Mouse (Mus musculus) hindbrain, embryonic 15.5 days (tissue): ENCODE data around the gene Pbrm1. TPM values are rescaled to one million over a fixed set of nuclear protein-coding genes. Genes with fewer than 3 reads are reported as not detected.

Experiments
- ATAC-seq: fragments of 200-750 bp; cut with Nextera tagmentation; 2 replicates; pipeline ENCODE4 v1.8.0; 2017; ENCODE audit warnings: low read depth, moderate number of reproducible peaks, moderate TSS enrichment; ENCODE audit not compliant: low FRiP score
- H3K27ac ChIP-seq: fragments of 300-500 bp; sonication (generic); replicated peaks from 2 replicates; pipeline ENCODE4 v1.5.1; 2015; ENCODE audit warnings: mild to moderate bottlenecking, inconsistent platforms
- H3K27me3 ChIP-seq: fragments of 300-500 bp; sonication (generic); 2 replicates; pipeline ENCODE4 v1.6.1; 2015; ENCODE audit warnings: control low read depth, inconsistent platforms
- H3K36me3 ChIP-seq: fragments of 300-500 bp; sonication (generic); 2 replicates; pipeline ENCODE4 v1.6.1; 2015; ENCODE audit warnings: control low read depth, inconsistent platforms
- H3K4me1 ChIP-seq: fragments of 300-500 bp; sonication (generic); replicated peaks from 2 replicates; pipeline ENCODE4 v1.6.1; 2015; ENCODE audit warnings: control low read depth, inconsistent platforms
- H3K4me2 ChIP-seq: fragments of 300-500 bp; sonication (generic); 2 replicates; pipeline ENCODE4 v1.6.1; 2015; ENCODE audit warnings: moderate library complexity, mild to moderate bottlenecking, inconsistent platforms
- H3K4me3 ChIP-seq: fragments of 300-500 bp; sonication (generic); 2 replicates; pipeline ENCODE4 v1.5.1; 2015; ENCODE audit warnings: mild to moderate bottlenecking, inconsistent platforms
- H3K9ac ChIP-seq: fragments of 300-500 bp; sonication (generic); 2 replicates; pipeline ENCODE4 v1.6.1; 2015; ENCODE audit warnings: inconsistent platforms
- H3K9me3 ChIP-seq: fragments of 300-500 bp; sonication (generic); 2 replicates; pipeline ENCODE4 v1.6.1; 2016; ENCODE audit warnings: control low read depth, inconsistent platforms
- WGBS: fragments of 180-500 bp; shearing (Covaris S2); methylation state at CpG from one replicate; pipeline ENCODE4 v1.1.7; 2015; 5-methylcytosine and 5-hydroxymethylcytosine counted together
- polyA plus RNA-seq: library from polyadenylated mRNA; unstranded; fragments of >200 nt; fragmentation: Nextera tagmentation; extraction: Ambion mirVana; gene quantifications from 2 replicates; pipeline ENCODE4 v1.2.1, GENCODE M21; 2015

The Pbrm1 gene
- polyA plus RNA-seq, 1 experiment from 2014 or later: 117 TPM

DNA sequence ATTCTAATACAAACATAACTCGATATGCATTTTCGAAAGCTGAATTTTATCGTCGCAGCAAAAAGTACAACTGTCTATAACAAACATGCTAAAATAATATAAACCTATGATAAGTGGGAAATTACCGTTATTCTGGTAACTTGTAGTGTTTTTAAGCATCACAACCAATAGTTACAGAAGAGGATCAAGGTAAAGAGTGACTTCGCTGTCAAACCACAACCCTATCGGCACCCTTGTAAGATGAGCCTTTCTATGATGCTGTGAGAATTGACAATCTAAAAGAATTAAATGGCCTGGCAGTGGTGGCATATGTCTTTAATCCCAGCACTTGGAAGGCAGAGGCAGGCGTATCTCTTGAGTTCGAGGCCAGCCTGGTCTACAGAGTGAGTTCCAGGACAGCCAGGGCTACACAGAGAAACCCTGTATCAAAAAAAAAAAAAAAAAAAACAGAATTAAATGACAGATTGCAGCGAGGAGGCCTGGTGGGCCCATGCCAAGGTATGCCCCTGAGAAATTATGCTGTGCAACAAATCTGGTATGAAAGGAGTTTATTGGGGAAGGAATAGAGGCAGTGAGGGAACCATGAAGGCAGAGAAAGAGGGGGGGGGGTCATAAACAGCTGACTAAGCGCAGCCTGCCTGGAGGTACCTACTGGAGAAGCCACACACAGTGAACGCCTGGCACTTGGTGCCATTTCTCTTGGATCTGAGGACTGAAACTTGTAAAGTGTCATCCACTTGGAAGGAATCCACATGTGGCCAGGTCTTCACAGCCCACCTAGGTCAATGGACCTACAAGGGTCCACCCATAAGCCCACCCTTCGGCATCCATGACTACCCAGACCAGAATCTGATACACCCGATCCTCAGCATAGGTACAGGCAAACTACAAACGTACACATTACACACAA lies 110.6 kb downstream of the Pbrm1 start:
- Histone ChIP-seq H3K4me3 (peak overlapping the region; percentile 71), H3K27ac (peak overlapping the region; percentile 87), H3K4me1 (peaks cover 75% of the 10 kb centered on the region), H3K9me3 (no peaks in the 10 kb centered on the region), H3K27me3 (no peaks in the 10 kb centered on the region), H3K36me3 (no peaks in the 10 kb centered on the region), H3K4me2 (peak overlapping the region; percentile 95), H3K9ac (peak overlapping the region; percentile 28; the same call in 1 of the 2 replicates)
- WGBS: 63% methylated on average over 15 of the region's 15 CpGs
- ATAC-seq: no peak

DNA sequence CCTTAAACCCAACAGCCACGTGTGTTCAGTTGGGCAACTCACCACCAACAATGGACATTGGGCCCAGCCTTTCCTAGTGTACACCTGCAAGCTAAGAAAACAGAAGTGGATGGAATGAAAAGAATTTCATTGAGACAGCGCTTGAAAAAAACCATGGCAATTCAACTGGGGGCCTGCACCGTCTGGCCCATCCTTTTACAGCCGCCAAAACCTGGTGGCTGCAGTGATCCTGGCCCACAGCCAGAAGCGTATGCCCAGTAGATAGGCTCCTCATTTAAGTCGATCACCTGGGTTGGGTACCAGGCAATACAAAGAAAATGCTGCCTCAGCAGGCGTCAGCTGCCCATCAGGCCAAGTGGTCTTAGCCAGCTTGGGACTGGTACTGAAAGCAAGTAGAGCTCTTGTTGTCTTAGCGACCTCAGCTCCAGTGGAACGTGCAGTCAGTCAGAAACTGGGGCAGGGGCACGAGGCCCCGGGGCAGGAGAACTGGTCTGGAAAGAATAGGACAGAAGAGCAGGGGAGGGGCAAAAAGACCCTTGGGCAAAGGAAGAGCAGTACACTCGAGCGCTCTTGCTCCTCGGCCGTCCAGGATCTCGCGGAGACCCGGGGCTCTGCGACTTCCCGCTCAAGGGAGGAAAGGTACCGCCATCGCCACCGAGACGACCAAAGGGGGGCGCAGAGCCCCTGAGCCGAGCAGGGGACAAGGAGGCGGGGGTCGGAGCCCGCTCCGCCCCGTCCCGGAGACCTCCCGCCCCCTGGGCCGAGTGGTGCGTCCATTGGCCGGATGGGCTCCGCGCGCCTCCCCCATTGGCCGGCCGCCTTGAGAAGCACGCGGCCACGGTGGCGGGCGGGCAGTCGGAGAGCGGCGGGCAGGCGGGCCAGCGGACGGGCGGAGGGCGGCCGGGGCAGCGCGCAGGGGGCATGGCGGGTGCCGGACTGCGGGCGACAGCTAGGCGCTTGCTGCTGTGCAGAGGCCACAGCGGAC lies 111.6 kb downstream of the Pbrm1 start, which contains the start of gene Nt5dc2:
Gene Nt5dc2, plus strand, starts transcription at position 818 of the 985 bp plus-strand sequence.
- Histone ChIP-seq H3K4me2 (peak within 1 kb of the TSS; percentile 69), H3K4me1 (peaks cover 75% of the 10 kb centered on the region), H3K27ac (peak within 1 kb of the TSS; percentile 87), H3K4me3 (peak within 1 kb of the TSS; percentile 81), H3K9ac (peak within 1 kb of the TSS; percentile 77), H3K27me3 (no peaks in the 10 kb centered on the region), H3K36me3 (peaks cover 3% of the 10 kb centered on the region; the same call in 1 of the 2 replicates), H3K9me3 (no peaks in the 10 kb centered on the region)
- peak; percentile 81 for ATAC-seq
- WGBS: 4% methylated on average over 56 of the region's 63 CpGs

DNA sequence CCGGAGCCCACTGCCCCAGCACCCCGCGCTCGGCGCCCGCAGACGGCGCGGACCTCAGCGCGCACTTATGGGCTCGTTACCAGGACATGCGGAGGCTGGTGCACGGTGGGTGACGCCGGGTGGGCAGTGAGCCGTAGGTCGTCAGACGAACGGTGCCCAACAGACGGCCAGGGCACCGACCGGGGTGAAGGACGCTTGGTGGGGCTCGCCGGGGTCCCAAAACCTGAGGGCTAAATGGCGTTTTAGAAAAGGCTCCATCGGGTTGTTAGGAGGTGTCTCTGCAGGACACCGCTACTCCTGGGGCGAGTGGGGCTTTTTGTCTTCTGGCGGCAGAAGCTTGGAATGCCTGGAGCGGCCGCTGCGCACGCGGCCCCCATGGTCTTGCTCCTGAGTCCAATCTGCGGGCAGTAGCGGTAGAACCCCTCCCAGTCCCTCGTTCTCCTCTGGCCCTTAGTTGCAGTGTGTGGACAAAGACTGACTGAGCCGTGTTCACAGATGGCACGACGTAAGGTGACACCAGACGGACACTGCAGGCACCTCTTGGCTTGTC lies 112.4 kb downstream of the Pbrm1 start:
- Histone ChIP-seq H3K4me3 (peak overlapping the region; percentile 81), H3K9ac (peak overlapping the region; percentile 77), H3K9me3 (no peaks in the 10 kb centered on the region), H3K4me1 (peaks cover 70% of the 10 kb centered on the region), H3K27me3 (no peaks in the 10 kb centered on the region), H3K4me2 (peak overlapping the region; percentile 69), H3K27ac (peak overlapping the region; percentile 87), H3K36me3 (peaks cover 11% of the 10 kb centered on the region; the same call in 1 of the 2 replicates)
- peak; percentile 4; the same call in 1 of the 2 replicates for ATAC-seq
- under 1% methylated on average over 41 of the region's 43 CpGs for WGBS

DNA sequence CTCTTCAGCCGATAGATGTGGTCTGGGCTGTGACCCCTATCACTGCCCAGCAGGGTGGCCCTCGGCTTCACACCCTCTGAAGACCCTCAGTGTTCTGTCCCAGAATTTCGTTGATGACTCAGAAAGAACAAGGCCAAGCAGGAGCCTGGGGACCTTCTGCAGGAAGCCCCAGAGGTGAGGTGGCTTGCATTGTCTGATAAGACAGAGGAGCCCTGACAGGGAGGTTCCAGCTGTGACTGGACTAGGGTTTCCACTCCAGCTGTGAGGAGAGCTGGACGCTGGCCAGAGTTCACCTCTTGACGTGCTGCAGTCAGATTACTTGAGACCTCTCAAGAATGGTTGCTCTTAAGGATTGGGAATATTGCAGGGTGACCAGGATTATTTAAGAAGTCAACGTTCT lies 113.1 kb downstream of the Pbrm1 start:
- WGBS: 14% methylated on average over 6 of the region's 6 CpGs
- Histone ChIP-seq H3K27ac (no peak overlapping the region), H3K4me2 (peak overlapping the region; percentile 69), H3K27me3 (no peaks in the 10 kb centered on the region), H3K4me1 (peaks cover 63% of the 10 kb centered on the region), H3K4me3 (peak overlapping the region; percentile 81), H3K9ac (peak overlapping the region; percentile 77; the same call in 1 of the 2 replicates), H3K9me3 (no peaks in the 10 kb centered on the region), H3K36me3 (peaks cover 16% of the 10 kb centered on the region)
- ATAC-seq: no peak

DNA sequence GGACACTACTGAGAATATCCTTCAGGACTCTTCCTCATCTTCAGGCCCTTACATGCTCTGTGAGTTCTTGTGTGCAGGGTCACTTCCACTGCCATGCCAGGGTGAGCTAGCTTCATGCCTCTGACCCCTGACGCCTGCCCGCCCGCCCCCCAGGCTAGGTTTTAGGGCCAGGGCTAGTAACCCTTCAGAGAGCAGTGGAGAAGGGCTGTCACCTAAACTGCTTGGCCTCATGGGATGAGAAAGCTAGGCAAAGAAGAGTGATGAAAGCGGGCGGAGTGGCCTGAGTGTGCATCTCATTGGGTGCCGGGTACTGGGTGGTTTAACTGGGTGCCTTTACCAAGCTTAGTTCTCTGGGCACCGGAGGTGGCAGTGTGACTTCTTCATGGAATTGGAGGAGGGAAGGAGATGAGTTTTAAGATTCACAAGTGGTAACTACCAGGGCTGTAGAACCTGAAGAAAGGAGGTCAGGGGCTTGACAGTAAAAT lies 113.6 kb downstream of the Pbrm1 start:
- Histone ChIP-seq H3K4me2 (peak overlapping the region; percentile 69), H3K9ac (no peak overlapping the region), H3K36me3 (peaks cover 21% of the 10 kb centered on the region), H3K9me3 (no peaks in the 10 kb centered on the region), H3K4me3 (peak overlapping the region; percentile 81; the same call in 1 of the 2 replicates), H3K27ac (no peak overlapping the region), H3K27me3 (no peaks in the 10 kb centered on the region), H3K4me1 (peaks cover 59% of the 10 kb centered on the region)
- 84% methylated on average over 7 of the region's 7 CpGs for WGBS
- ATAC-seq: no peak

DNA sequence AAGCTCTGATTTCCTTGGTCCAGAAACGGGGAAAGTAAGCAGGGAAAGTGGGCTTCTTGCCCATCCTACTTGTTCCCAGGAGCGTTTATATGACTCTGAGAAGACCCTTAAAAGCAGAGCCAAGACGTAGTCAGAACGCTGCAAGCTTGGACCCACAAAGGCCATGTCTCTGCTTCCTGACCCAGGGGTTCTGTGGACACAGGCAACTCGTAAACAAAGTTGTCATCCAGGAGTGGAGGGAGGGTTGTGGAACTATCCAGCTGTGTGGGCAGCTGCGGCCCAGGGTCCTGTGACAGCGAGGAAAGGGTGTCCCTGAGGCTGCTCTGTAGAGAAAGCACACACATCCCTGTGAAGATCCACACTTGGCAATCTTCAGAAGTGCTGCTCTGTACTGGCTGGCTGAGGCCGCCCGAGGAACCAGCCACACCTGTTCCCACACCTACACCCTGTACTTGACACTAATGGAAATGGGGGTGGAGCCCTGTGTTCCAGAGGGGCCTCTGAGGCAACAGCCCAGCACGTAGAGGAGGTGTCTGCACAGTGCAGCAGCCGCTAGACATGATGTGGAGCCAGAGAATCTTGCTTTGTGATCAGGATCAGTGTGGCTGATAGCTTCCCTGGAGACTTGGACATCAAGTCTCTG lies 114.2 kb downstream of the Pbrm1 start:
- Histone ChIP-seq H3K4me3 (no peak overlapping the region), H3K9me3 (no peaks in the 10 kb centered on the region), H3K36me3 (peaks cover 21% of the 10 kb centered on the region), H3K4me2 (peak overlapping the region; percentile 69), H3K27ac (peak overlapping the region; percentile 31; the same call in 1 of the 2 replicates), H3K4me1 (peaks cover 60% of the 10 kb centered on the region), H3K27me3 (no peaks in the 10 kb centered on the region), H3K9ac (no peak overlapping the region)
- WGBS: 69% methylated on average over 11 of the region's 11 CpGs
- no peak for ATAC-seq

DNA sequence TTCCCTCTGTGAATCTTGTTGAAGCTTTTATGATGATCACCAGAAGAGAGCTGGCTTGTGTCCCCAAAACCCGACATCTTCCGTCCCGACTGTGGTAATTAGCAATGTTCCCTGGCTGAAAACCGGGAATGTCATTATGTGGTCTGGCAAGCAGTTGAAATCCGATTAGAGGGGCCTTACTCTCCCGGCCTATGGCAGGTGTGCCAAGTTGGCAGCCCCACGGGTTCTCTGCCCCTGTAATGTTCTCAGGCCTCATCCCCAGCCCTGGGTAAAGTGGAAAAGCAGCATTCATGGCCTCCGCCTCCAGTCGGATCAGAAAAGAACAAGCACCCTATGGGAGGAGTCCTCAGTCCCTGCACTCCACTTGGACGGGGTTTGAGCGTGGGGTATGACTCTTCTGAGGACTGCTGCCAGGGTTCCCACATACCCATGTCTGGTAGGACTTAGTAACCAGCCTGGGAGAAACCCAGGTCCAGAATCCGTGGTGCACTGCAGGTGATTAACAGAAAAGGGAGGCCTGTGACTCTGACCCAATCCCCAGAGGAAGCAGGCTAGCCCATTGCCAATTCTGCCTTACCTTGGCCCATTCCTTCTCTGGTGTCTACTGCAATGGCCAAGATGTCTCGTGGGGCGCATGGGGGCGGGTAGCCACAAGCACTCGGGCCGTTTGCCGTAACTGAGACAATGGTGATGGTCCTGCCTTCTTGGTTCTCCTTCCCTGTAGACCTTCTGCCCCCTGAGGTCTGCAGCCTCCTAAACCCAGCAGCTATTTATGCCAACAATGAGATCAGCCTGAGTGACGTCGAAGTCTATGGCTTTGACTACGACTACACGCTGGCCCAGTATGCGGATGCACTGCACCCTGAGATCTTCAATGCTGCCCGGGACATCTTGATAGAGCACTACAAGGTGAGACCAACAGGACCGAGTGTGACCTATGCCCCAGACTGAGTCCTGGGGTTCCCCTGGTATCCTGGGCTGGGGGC lies 115.4 kb downstream of the Pbrm1 start:
- no peak overlapping the region for H3K4me2 ChIP-seq
- peaks cover 30% of the 10 kb centered on the region for H3K36me3 ChIP-seq
- ATAC-seq: no peak

DNA sequence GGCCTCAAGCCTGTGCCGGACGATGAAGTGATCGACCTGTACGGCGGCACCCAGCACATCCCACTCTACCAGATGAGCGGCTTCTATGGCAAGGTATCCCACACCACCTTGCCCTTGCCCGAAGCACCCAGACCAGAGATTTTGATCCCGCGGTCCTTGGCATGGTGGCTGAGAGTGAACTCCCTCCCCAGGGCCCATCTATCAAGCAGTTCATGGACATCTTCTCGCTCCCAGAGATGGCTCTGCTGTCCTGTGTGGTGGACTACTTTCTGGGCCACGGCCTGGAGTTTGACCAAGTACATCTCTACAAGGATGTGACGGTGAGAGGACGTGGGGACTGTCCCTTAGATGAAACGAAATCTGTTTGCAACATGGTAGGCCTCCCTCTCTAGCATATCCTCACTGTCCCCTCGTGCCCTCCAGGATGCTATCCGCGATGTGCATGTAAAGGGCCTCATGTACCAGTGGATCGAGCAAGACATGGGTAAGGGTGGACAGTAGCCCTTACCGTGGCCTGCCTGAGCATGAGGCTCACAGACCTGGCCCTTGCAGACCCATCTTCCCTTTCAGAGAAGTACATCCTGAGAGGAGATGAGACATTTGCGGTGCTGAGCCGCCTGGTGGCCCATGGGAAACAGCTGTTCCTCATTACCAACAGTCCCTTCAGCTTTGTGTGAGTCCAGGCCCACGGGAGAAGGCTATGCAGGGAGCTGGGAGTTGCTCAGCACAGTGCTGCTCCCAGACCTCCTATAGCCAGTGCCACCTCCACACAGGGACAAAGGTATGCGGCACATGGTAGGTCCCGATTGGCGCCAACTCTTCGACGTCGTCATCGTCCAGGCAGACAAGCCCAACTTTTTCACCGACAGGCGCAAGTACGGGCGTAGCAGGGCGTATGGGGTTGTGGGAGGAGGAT lies 116.8 kb downstream of the Pbrm1 start:
- H3K9me3 ChIP-seq: no peaks in the 10 kb centered on the region
- no peaks in the 10 kb centered on the region for H3K27me3 ChIP-seq
- no peak overlapping the region for H3K4me3 ChIP-seq
- H3K36me3 ChIP-seq: peaks cover 30% of the 10 kb centered on the region
- 95% methylated on average over 34 of the region's 34 CpGs for WGBS
- no peak overlapping the region for H3K9ac ChIP-seq
- no peak overlapping the region for H3K4me2 ChIP-seq
- no peak overlapping the region for H3K27ac ChIP-seq
- ATAC-seq: no peak
- peaks cover 42% of the 10 kb centered on the region for H3K4me1 ChIP-seq

More for the DNA sequence above, 115.4 kb downstream of the Pbrm1 start:
- Histone ChIP-seq H3K9ac (no peak overlapping the region), H3K4me1 (peaks cover 54% of the 10 kb centered on the region), H3K9me3 (no peaks in the 10 kb centered on the region), H3K27ac (peak overlapping the region; percentile 31; the same call in 1 of the 2 replicates), H3K4me3 (no peak overlapping the region), H3K27me3 (no peaks in the 10 kb centered on the region)
- 76% methylated on average over 25 of the region's 25 CpGs for WGBS

DNA sequence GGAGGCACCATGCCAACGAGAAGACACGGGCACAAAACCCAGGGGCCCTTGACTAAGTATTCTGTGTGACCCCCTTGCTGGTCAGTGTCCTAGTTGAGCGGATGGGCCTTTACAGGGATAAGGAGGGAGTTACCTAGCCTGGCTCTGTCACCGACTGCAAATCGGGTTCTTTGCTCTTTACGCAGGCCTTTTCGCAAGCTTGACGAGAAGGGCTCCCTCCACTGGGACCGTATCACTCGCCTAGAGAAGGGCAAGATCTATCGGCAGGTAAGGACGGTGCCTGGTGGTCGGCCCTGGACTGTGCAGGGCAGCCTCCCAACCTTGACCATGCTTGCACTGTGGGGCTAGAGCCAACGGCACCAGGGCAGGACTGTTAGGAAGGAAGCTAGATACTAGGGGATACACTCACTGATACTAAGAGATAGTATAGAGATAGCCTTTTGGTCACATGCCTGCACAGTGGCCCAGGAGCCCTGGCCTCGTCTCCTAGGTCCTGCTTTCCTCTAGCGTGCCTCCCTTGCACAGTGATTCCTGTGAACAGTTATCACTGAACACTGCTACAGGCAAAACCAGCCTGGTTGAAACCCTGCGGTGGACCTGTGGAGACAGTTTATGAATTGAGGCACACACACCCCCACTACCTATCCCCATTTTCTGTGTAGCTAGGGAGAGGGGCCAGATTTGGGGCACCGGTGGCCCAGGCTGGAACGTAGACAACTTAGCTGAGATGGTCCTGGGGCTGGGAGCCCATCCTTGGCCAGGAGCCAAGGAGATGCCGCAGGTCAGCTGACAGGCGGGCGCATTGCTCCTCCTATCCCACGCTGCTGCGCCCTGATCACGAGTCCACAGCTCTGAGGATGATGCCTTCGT lies 117.7 kb downstream of the Pbrm1 start:
- no peak for ATAC-seq

More for the DNA sequence above, 117.7 kb downstream of the Pbrm1 start:
- H3K9me3 ChIP-seq: no peaks in the 10 kb centered on the region
- H3K27me3 ChIP-seq: no peaks in the 10 kb centered on the region
- no peak overlapping the region for H3K9ac ChIP-seq
- no peak overlapping the region for H3K4me2 ChIP-seq
- H3K4me1 ChIP-seq: peaks cover 35% of the 10 kb centered on the region
- H3K27ac ChIP-seq: no peak overlapping the region
- peaks cover 30% of the 10 kb centered on the region for H3K36me3 ChIP-seq
- 91% methylated on average over 26 of the region's 26 CpGs for WGBS
- H3K4me3 ChIP-seq: no peak overlapping the region
